ENCODE assay signal across 8 mouse cellular contexts in the genomic region with DNA sequence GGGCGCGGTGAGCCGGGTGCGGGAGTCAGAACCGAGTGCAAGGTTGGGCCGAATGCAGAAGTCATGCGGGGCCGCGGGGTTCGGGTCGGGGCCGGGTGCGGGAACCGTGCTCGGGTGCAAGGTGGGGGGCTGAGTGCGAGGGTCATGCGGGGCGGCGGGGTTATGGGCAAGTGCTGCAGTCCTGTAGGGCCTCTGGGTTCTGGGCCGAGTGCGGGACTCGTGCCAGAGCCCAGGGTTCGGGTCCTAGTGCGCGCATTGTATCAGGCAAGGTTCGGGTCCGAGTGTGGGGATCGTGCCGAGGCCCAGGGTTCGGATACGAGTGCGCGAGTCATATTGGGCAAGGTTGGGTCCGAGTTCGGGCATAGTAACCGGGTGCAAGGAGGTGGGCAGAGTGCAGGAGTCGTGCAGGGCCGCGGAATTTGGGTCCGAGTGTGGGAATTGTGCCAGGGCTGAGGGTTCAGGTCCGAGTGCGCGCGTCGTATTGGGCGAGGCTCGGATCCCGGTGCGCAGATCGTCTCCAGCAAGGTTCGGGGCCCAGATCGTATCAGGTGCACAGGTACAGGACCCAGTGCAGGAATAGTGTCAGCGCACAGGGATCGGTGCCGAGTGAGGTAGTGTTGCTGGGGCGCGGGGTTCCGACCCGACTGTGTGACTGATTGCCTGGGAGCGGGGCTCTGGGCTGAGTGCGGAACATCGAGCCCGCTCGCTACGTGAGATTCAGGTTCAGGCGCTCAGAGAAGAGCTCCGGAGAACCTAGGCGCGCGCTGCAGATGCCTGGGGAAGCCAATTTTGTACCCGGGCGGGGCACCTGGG. TPM values are rescaled to one million over a fixed set of nuclear protein-coding genes. Genes with fewer than 3 reads are reported as not detected.
DNase-seq lines count a peak whose midpoint lies in the region; ATAC-seq lines count a peak whose summit lies in the region.

No protein-coding gene starts in this region.

- H3K27ac ChIP-seq in embryonic facial prominence, embryonic 12.5 days = peak overlapping the region; percentile 30; the same call in 1 of the 2 replicates
- peak overlapping the region; percentile 87 for H3K27ac ChIP-seq in hindbrain, embryonic 12.5 days
- H3K27ac ChIP-seq in limb, embryonic 13.5 days = no peak overlapping the region

- H3K4me3 ChIP-seq in embryonic facial prominence, embryonic 12.5 days = peak overlapping the region; percentile 89
- H3K4me3 ChIP-seq in hindbrain, embryonic 12.5 days = peak overlapping the region; percentile 93
- H3K4me3 ChIP-seq in limb, embryonic 13.5 days = peak overlapping the region; percentile 83

- DNase-seq in ovary, postnatal 36 days (ENCODE audit: low spot score) = peak; percentile 27
- DNase-seq in ovary, postnatal 14 days (ENCODE audit: low spot score) = no peak
- DNase-seq in adrenal gland, postnatal 14 days = peak; percentile 53
- DNase-seq in naive thymus-derived CD4-positive, alpha-beta T cell, adult 2 months (ENCODE audit: low read depth) = peak; percentile 29
- DNase-seq in c-Kit-positive CD71-positive TER-119-positive erythroid progenitor cells, embryonic 14.5 days (ENCODE audit: low spot score) = no peak

- peaks cover 11% of the 10 kb centered on the region for H3K4me1 ChIP-seq in embryonic facial prominence, embryonic 12.5 days
- peaks cover 18% of the 10 kb centered on the region for H3K4me1 ChIP-seq in hindbrain, embryonic 12.5 days
- peaks cover 16% of the 10 kb centered on the region for H3K4me1 ChIP-seq in limb, embryonic 13.5 days

- H3K9me3 ChIP-seq in embryonic facial prominence, embryonic 12.5 days = no peaks in the 10 kb centered on the region
- no peaks in the 10 kb centered on the region for H3K9me3 ChIP-seq in hindbrain, embryonic 12.5 days (replicated peaks)
- peaks cover 3% of the 10 kb centered on the region; the same call in 1 of the 2 replicates for H3K9me3 ChIP-seq in limb, embryonic 13.5 days

- ATAC-seq in embryonic facial prominence, embryonic 12.5 days (ENCODE audit: insufficient number of reproducible peaks, insufficient read depth, low FRiP score, low TSS enrichment) = peak; percentile 55
- ATAC-seq in hindbrain, embryonic 12.5 days (ENCODE audit: low FRiP score) = peak; percentile 57
- ATAC-seq in limb, embryonic 13.5 days (ENCODE audit: low FRiP score, low read depth) = peak; percentile 59

- peak overlapping the region; percentile 90 for H3K9ac ChIP-seq in embryonic facial prominence, embryonic 12.5 days
- H3K9ac ChIP-seq in hindbrain, embryonic 12.5 days = peak overlapping the region; percentile 94
- H3K9ac ChIP-seq in limb, embryonic 13.5 days = peak overlapping the region; percentile 90

- no peaks in the 10 kb centered on the region for H3K36me3 ChIP-seq in embryonic facial prominence, embryonic 12.5 days
- H3K36me3 ChIP-seq in hindbrain, embryonic 12.5 days = no peaks in the 10 kb centered on the region
- no peaks in the 10 kb centered on the region for H3K36me3 ChIP-seq in limb, embryonic 13.5 days

- H3K4me2 ChIP-seq in embryonic facial prominence, embryonic 12.5 days (replicated peaks) = peak overlapping the region; percentile 96
- H3K4me2 ChIP-seq in hindbrain, embryonic 12.5 days (replicated peaks) = peak overlapping the region; percentile 98
- H3K4me2 ChIP-seq in limb, embryonic 13.5 days (replicated peaks) = peak overlapping the region; percentile 99

- under 1% methylated on average over 71 of the region's 72 CpGs for WGBS in embryonic facial prominence, embryonic 12.5 days
- under 1% methylated on average over 71 of the region's 72 CpGs for WGBS in hindbrain, embryonic 12.5 days
- under 1% methylated on average over 72 of the region's 72 CpGs for WGBS in limb, embryonic 13.5 days

- peaks cover 27% of the 10 kb centered on the region for H3K27me3 ChIP-seq in embryonic facial prominence, embryonic 12.5 days
- peaks cover 14% of the 10 kb centered on the region for H3K27me3 ChIP-seq in hindbrain, embryonic 12.5 days
- H3K27me3 ChIP-seq in limb, embryonic 13.5 days = peaks cover 52% of the 10 kb centered on the region

RNA-seq across cellular contexts. Expression of a gene that starts 0.7 kb away (rescaled TPM):
- 69.1 and 76.7 TPM in 2 replicates for total RNA-seq in adrenal gland, postnatal 14 days (2021)
- polyA plus RNA-seq in embryonic facial prominence, embryonic 12.5 days (2016; fragmentation: Nextera tagmentation; extraction: Ambion mirVana) = 68.1 and 75.7 TPM in 2 replicates
- 135 and 138 TPM in 2 replicates for polyA plus RNA-seq in hindbrain, embryonic 12.5 days (2016; fragmentation: Nextera tagmentation; extraction: Ambion mirVana)
- 45.2 and 48.1 TPM in 2 replicates for polyA plus RNA-seq in limb, embryonic 13.5 days (2015; fragmentation: Nextera tagmentation; extraction: Ambion mirVana)

Comparison
In these comparisons a context has a peak if more than half of its experiments do, and no peak if none do; other contexts are left out.
1. DNase-seq: peak in ovary, postnatal 36 days (single experiment), adrenal gland, postnatal 14 days (single experiment) and naive thymus-derived CD4-positive, alpha-beta T cell, adult 2 months (single experiment); none in ovary, postnatal 14 days (single experiment) and c-Kit-positive CD71-positive TER-119-positive erythroid progenitor cells, embryonic 14.5 days (single experiment).
2. Peak in every context shown above with its lines, with median percentiles within 50 percentile points of each other: ATAC-seq, H3K4me2 ChIP-seq, H3K4me3 ChIP-seq and H3K9ac ChIP-seq.